Mouse (Mus musculus) limb, embryonic 12.5 days (tissue): Measurements from ENCODE around the gene Ebf3. TPM values are rescaled to one million over a fixed set of nuclear protein-coding genes. Genes with fewer than 3 reads are reported as not detected.
A peak's percentile ranks its signal among the peaks of the same experiment; 100 is the strongest.

ENCODE experiments used
- ATAC-seq: fragments of 200-750 bp; cut with Nextera tagmentation; 2 replicates; pipeline ENCODE4 v1.8.0; 2017; ENCODE audit warnings: low read depth, moderate TSS enrichment; ENCODE audit not compliant: insufficient number of reproducible peaks, insufficient read depth, low FRiP score, low TSS enrichment
- H3K27ac ChIP-seq: fragments of 300-500 bp; sonication (generic); 2 replicates; pipeline ENCODE4 v1.5.1; 2016; ENCODE audit warnings: mild to moderate bottlenecking, moderate library complexity
- H3K27me3 ChIP-seq: fragments of 300-500 bp; sonication (generic); 2 replicates; pipeline ENCODE4 v1.6.1; 2016; ENCODE audit warnings: mild to moderate bottlenecking, moderate library complexity
- H3K36me3 ChIP-seq: fragments of 300-500 bp; sonication (generic); 2 replicates; pipeline ENCODE4 v1.6.1; 2016; ENCODE audit warnings: mild to moderate bottlenecking, moderate library complexity
- H3K4me1 ChIP-seq: fragments of 300-500 bp; sonication (generic); replicated peaks from 2 replicates; pipeline ENCODE4 v1.6.1; 2016
- H3K4me2 ChIP-seq: fragments of 300-500 bp; sonication (generic); 2 replicates; pipeline ENCODE4 v1.6.1; 2016; ENCODE audit warnings: mild to moderate bottlenecking, moderate library complexity
- H3K4me3 ChIP-seq: fragments of 300-500 bp; sonication (generic); replicated peaks from 2 replicates; pipeline ENCODE4 v1.5.1; 2016; ENCODE audit warnings: mild to moderate bottlenecking
- H3K9ac ChIP-seq: fragments of 300-500 bp; sonication (generic); replicated peaks from 2 replicates; pipeline ENCODE4 v1.6.1; 2016; ENCODE audit warnings: mild to moderate bottlenecking, moderate library complexity
- H3K9me3 ChIP-seq: fragments of 300-500 bp; sonication (generic); 2 replicates; pipeline ENCODE4 v1.6.1; 2016; ENCODE audit warnings: mild to moderate bottlenecking, moderate library complexity
- WGBS: fragments of 180-500 bp; shearing (Covaris S2); methylation state at CpG from one replicate; pipeline ENCODE4 v1.1.7; 2016; 5-methylcytosine and 5-hydroxymethylcytosine counted together
- polyA plus RNA-seq: library from polyadenylated mRNA; unstranded; fragments of >200 nt; fragmentation: Nextera tagmentation; extraction: Ambion mirVana; gene quantifications from 2 replicates; pipeline ENCODE4 v1.2.1, GENCODE M21; 2016

Gene Ebf3
- polyA plus RNA-seq, 1 experiment from 2014 or later: 17.6 TPM

DNA sequence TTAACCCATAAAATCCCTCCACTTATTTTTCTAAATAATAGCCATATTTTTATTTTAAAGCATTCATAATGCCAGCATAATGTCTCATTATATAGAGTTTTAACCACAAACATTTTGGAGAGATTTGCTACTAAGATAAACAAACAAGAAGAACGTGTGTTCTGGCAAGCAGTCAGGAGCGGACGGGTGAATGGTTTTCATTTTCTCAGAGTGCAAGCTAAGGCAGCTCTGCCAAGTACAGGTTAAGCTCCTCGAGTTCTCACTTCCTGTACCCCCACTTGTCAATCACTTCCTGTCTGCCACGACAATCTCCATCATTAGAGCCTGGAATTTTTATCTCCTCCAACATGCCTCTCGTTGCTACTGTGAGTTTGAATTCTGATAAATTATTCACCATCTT is 13.4 kb downstream of the Ebf3 start:
- Histone ChIP-seq H3K9ac (0 out of 2 replicates have a peak overlapping the region, but pooled peaks have one; percentile 18), H3K27me3 (peaks cover 14% of the 10 kb centered on the region), H3K4me1 (peaks cover 92% of the 10 kb centered on the region), H3K4me2 (peak overlapping the region; percentile 48), H3K27ac (peak overlapping the region; percentile 60; the same call in 1 of the 2 replicates), H3K36me3 (peaks cover 19% of the 10 kb centered on the region), H3K9me3 (no peaks in the 10 kb centered on the region), H3K4me3 (0 out of 2 replicates have a peak overlapping the region, but pooled peaks have one; percentile 9)
- no peak for ATAC-seq
- WGBS: 6% methylated on average over 6 of the region's 6 CpGs

- Histone ChIP-seq H3K4me2 (peak overlapping the region; percentile 48), H3K9me3 (no peaks in the 10 kb centered on the region), H3K36me3 (peaks cover 19% of the 10 kb centered on the region), H3K4me1 (peaks cover 92% of the 10 kb centered on the region), H3K9ac (no peak overlapping the region), H3K4me3 (no peak overlapping the region), H3K27ac (peak overlapping the region; percentile 31; the same call in 1 of the 2 replicates), H3K27me3 (peaks cover 16% of the 10 kb centered on the region)
- 13% methylated on average over 11 of the region's 11 CpGs for WGBS
- no peak for ATAC-seq
Observed at GRCm38 (mm10) chr7:137300169-137300568, 14.1 kb downstream of the Ebf3 start.

DNA sequence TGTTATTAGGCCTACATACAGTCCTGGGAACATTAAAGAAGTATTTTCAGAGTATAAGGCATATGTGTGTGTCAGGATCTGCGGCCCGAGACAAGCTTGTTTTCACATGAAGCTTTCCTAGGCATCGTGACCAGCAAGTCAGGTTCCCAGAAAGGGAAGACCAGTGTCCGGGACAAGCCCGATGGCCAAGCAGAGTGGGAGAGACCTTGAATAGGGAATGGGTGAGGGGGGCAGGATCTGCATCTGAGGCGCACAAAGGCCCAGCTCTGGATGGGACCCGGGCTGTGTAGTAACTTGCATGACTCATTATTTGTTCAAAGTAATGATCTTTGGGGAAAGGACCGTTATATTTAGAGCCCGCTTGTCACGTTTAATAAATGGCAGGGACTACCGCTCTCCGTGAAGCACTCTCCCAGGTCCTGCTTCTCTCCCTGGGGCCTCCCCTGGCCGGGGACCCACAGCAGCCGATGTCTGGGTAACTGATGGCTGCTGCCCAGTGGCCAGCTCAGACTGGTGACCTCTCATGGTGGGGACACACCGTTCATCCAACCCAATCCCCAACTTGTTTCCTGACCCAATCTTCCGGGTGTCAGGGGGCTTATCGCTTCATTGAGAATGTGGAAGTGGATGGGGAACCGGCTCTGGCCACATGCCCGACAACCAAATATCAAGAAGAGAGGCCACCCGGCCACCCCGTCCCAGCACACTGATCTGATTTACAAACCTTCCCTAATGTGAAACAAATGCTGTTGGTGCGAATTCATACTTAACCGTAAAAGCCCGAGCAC is 16.5 kb downstream of the Ebf3 start:
- peaks cover 81% of the 10 kb centered on the region for H3K4me1 ChIP-seq
- H3K4me3 ChIP-seq: no peak overlapping the region
- WGBS: 18% methylated on average over 24 of the region's 24 CpGs
- peaks cover 14% of the 10 kb centered on the region; the same call in 1 of the 2 replicates for H3K27me3 ChIP-seq
- ATAC-seq: 0 out of 2 replicates have a peak, but pooled peaks have one; percentile 15
- 0 out of 2 replicates have a peak overlapping the region, but pooled peaks have one; percentile 37 for H3K9ac ChIP-seq
- H3K27ac ChIP-seq: 0 out of 2 replicates have a peak overlapping the region, but pooled peaks have one; percentile 35
- H3K36me3 ChIP-seq: peaks cover 22% of the 10 kb centered on the region
- H3K9me3 ChIP-seq: no peaks in the 10 kb centered on the region
- peak overlapping the region; percentile 48 for H3K4me2 ChIP-seq

DNA sequence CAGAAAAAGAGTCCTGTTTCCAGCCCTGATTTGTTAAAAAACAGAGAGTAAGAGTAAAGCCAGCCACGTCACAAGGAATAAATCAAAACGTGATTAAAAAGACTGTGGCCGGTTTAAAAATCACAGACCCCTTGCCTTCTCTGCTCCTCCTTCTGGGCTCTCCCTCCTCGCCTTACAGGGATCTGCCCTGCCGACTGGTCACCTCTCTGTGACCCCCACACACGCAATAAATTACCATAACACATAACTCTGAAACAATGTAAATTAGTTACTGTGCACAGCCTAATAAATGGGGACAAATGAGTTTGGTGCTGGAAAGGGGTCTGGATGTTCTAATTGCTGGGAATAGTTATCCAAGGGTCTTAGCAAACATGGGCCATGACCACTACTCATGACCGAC is 17.1 kb downstream of the Ebf3 start:
- Histone ChIP-seq H3K4me3 (no peak overlapping the region), H3K27me3 (peaks cover 16% of the 10 kb centered on the region; the same call in 1 of the 2 replicates), H3K4me2 (peak overlapping the region; percentile 48), H3K9ac (no peak overlapping the region), H3K36me3 (peaks cover 28% of the 10 kb centered on the region), H3K4me1 (peaks cover 74% of the 10 kb centered on the region), H3K27ac (no peak overlapping the region), H3K9me3 (no peaks in the 10 kb centered on the region)
- no peak for ATAC-seq
- WGBS: 9% methylated on average over 7 of the region's 7 CpGs

DNA sequence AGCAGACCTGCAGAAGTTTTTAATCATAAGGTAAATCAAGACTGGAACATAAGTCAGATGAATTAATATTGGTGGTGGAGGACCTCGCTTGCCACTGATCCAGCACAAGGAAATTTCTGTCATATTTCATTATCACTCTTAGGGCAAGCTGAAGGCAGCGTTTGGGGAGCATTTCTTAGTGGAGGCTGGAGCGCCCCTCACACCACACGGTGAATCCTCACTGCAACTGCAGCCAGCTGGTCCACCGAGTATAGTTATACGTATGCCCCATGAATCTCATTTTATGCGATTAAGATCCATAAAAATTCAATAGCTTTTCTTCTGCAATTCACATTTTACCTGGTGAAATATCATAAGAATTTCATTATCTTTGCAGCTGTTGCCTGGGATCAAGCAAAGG is 18.6 kb downstream of the Ebf3 start:
- H3K9ac ChIP-seq: no peak overlapping the region
- no peak overlapping the region for H3K4me2 ChIP-seq
- peaks cover 59% of the 10 kb centered on the region for H3K4me1 ChIP-seq
- H3K27me3 ChIP-seq: peaks cover 16% of the 10 kb centered on the region; the same call in 1 of the 2 replicates
- WGBS: 65% methylated on average over 7 of the region's 7 CpGs
- no peak for ATAC-seq
- H3K36me3 ChIP-seq: peaks cover 33% of the 10 kb centered on the region
- no peak overlapping the region for H3K27ac ChIP-seq
- H3K9me3 ChIP-seq: no peaks in the 10 kb centered on the region
- no peak overlapping the region for H3K4me3 ChIP-seq

GRCm38 (mm10) chr7:137294446-137294845 is 19.8 kb downstream of the Ebf3 start:
- ATAC-seq: no peak
- WGBS: 38% methylated on average over 7 of the region's 7 CpGs

DNA sequence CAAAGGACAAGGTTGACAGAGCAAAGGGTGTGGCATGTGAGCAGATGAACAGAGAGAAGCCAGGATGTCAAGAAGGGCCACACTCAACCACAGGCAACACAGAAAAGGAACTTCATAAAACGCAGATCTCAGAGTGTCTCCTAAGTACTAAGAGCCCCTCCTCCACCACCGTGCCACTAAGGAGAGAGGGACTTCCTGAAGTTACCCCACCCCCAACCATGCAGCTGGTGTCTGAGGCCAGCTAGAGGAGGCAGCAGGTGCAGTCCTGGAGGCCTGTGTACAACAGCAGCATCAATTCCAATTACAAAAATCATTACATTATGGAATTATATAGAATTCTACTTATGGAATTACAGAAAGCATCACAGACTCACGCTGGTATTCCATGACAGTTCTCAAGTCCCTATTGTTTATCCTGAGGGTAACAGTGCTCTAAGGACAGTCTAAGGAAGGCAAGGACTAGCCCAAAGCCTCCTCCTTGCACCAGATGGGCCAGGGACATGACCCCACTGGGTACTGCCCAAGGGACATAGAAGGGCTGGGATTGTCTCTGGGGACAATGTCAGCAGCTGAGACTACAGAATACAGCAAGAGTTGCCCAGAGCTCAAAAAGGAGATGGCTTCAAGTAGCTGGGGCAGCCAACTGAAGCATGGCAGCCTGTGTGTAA is 24.8 kb downstream of the Ebf3 start:
- H3K4me2 ChIP-seq: no peak overlapping the region
- no peak overlapping the region for H3K4me3 ChIP-seq
- no peak overlapping the region for H3K9ac ChIP-seq
- H3K27ac ChIP-seq: no peak overlapping the region
- WGBS: 53% methylated on average over 3 of the region's 3 CpGs
- H3K27me3 ChIP-seq: peaks cover 8% of the 10 kb centered on the region; the same call in 1 of the 2 replicates
- peaks cover 45% of the 10 kb centered on the region for H3K36me3 ChIP-seq
- H3K4me1 ChIP-seq: peaks cover 27% of the 10 kb centered on the region
- no peak for ATAC-seq
- no peaks in the 10 kb centered on the region for H3K9me3 ChIP-seq

More at GRCm38 (mm10) chr7:137294446-137294845, 19.8 kb downstream of the Ebf3 start:
- H3K4me1 ChIP-seq: peaks cover 58% of the 10 kb centered on the region
- no peaks in the 10 kb centered on the region for H3K9me3 ChIP-seq
- H3K4me3 ChIP-seq: no peak overlapping the region
- peaks cover 35% of the 10 kb centered on the region for H3K36me3 ChIP-seq
- H3K4me2 ChIP-seq: no peak overlapping the region
- peaks cover 16% of the 10 kb centered on the region; the same call in 1 of the 2 replicates for H3K27me3 ChIP-seq
- no peak overlapping the region for H3K9ac ChIP-seq
- H3K27ac ChIP-seq: no peak overlapping the region

- ATAC-seq: no peak
- WGBS: 86% methylated on average over 7 of the region's 7 CpGs
- H3K9me3 ChIP-seq: no peaks in the 10 kb centered on the region
- 0 out of 2 replicates have a peak, but pooled peaks cover 5% of the 10 kb centered on the region for H3K27me3 ChIP-seq
- no peak overlapping the region for H3K9ac ChIP-seq
- no peak overlapping the region for H3K4me3 ChIP-seq
- H3K4me1 ChIP-seq: peaks cover 21% of the 10 kb centered on the region; the same call in 1 of the 2 replicates
- H3K36me3 ChIP-seq: peaks cover 25% of the 10 kb centered on the region; the same call in 1 of the 2 replicates
- H3K27ac ChIP-seq: no peak overlapping the region
- H3K4me2 ChIP-seq: no peak overlapping the region
Observed at GRCm38 (mm10) chr7:137278171-137278570, 36.1 kb downstream of the Ebf3 start.

DNA sequence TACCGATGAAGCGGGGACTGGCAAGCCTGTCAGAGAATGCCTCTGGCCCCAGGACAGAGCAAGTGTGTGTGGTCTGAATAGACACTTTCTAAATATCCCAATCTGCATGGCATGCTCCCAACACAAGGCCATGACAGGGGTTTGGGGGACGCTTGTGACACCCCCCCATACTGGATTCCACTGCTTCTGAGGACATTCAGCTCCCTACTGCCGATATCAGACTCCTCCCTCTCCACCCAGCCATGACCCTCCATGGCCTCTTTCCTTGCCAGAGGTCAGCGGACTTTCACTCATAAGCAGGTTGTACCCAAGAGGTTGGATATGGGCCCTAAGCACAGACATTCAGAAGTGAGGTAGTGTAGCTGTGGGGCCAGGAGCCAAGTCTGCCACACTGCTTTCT is 36.5 kb downstream of the Ebf3 start:
- Histone ChIP-seq H3K4me1 (peaks cover 25% of the 10 kb centered on the region; the same call in 1 of the 2 replicates), H3K4me2 (no peak overlapping the region), H3K36me3 (peaks cover 25% of the 10 kb centered on the region; the same call in 1 of the 2 replicates), H3K27ac (no peak overlapping the region), H3K4me3 (no peak overlapping the region), H3K9me3 (no peaks in the 10 kb centered on the region), H3K9ac (no peak overlapping the region), H3K27me3 (0 out of 2 replicates have a peak, but pooled peaks cover 5% of the 10 kb centered on the region)
- no peak for ATAC-seq
- WGBS: 96% methylated on average over 5 of the region's 5 CpGs

- Histone ChIP-seq H3K9me3 (no peaks in the 10 kb centered on the region), H3K36me3 (peaks cover 14% of the 10 kb centered on the region; the same call in 1 of the 2 replicates), H3K27ac (no peak overlapping the region), H3K4me3 (no peak overlapping the region), H3K4me1 (peaks cover 67% of the 10 kb centered on the region), H3K27me3 (0 out of 2 replicates have a peak, but pooled peaks cover 3% of the 10 kb centered on the region), H3K4me2 (no peak overlapping the region), H3K9ac (no peak overlapping the region)
- no peak for ATAC-seq
- 64% methylated on average over 10 of the region's 10 CpGs for WGBS
Observed at GRCm38 (mm10) chr7:137272252-137272651, 42.0 kb downstream of the Ebf3 start.
